Mouse (Mus musculus) cortical plate, adult 2 months (tissue): ENCODE data around the gene Nrros. TPM values are rescaled to one million over a fixed set of nuclear protein-coding genes. Genes with fewer than 3 reads are reported as not detected.

ENCODE experiments used
- H3K27ac ChIP-seq: fragments of 200-500 bp; 2 replicates; pipeline ENCODE4 v1.5.1; 2012; ENCODE audit warnings: low read length, control low read depth, inconsistent platforms; ENCODE audit not compliant: insufficient read depth
- H3K4me1 ChIP-seq: fragments of 200-500 bp; 2 replicates; pipeline ENCODE4 v1.6.1; 2011; ENCODE audit warnings: low read length; ENCODE audit not compliant: control insufficient read depth, insufficient read depth
- H3K4me3 ChIP-seq: fragments of 200-500 bp; 2 replicates; pipeline ENCODE4 v1.5.1; 2011; ENCODE audit warnings: mild to moderate bottlenecking, low read length, control low read depth; ENCODE audit not compliant: insufficient read depth
- CTCF ChIP-seq: fragments of 200-500 bp; IDR thresholded peaks from 2 replicates; pipeline ENCODE4 v1.5.1; 2011; ENCODE audit warnings: mild to moderate bottlenecking, control low read depth, low read length; ENCODE audit not compliant: insufficient read depth; ENCODE audit errors: extremely low read depth
- POLR2A ChIP-seq: fragments of 200-500 bp; IDR thresholded peaks from 2 replicates; pipeline ENCODE4 v1.6.1; 2011; ENCODE audit warnings: mild to moderate bottlenecking, low read length, control low read depth; ENCODE audit not compliant: insufficient read depth; ENCODE audit errors: extremely low read depth
- polyA plus RNA-seq: library from polyadenylated mRNA; depleted of rRNA; stranded (reverse); fragments of >200 nt; gene quantifications from 2 replicates; pipeline ENCODE4 v1.2.3, GENCODE M21; 2012; rRNA removed

The Nrros gene
- polyA plus RNA-seq, result 5.6 and 6.5 TPM in 2 replicates

GRCm38 (mm10) chr16:32165281-32165821 lies at the start of gene Nrros:
TSS of gene Nrros (minus strand) at chr16:32165594.
- Histone ChIP-seq H3K4me3 (peak within 1 kb of the TSS; percentile 45), H3K4me1 (no peaks in the 10 kb centered on the region), H3K27ac (0 out of 2 replicates have a peak within 1 kb of the TSS, but pooled peaks have one; percentile 20)
- peak; percentile 56; the same call in 1 of the 2 replicates for TF ChIP-seq POLR2A
- TF ChIP-seq CTCF, result no peak

GRCm38 (mm10) chr16:32214804-32215576 lies 49.6 kb upstream of the Nrros start:
- Histone ChIP-seq H3K27ac (peak overlapping the region; percentile 22; the same call in 1 of the 2 replicates), H3K4me1 (0 out of 2 replicates have a peak, but pooled peaks cover 2% of the 10 kb centered on the region), H3K4me3 (no peak overlapping the region)
- TF ChIP-seq CTCF (no peak), POLR2A (no peak)

- H3K4me1 ChIP-seq, result 0 out of 2 replicates have a peak, but pooled peaks cover 2% of the 10 kb centered on the region
- no peak overlapping the region for H3K4me3 ChIP-seq
- no peak overlapping the region for H3K27ac ChIP-seq
- no peak for TF ChIP-seq CTCF
- TF ChIP-seq POLR2A, result no peak
These were observed 48.8 kb upstream of the Nrros start for GRCm38 (mm10) chr16:32214156-32214555.

- Histone ChIP-seq H3K27ac (no peak overlapping the region), H3K4me3 (no peak overlapping the region), H3K4me1 (no peaks in the 10 kb centered on the region)
- TF ChIP-seq POLR2A, result no peak
- TF ChIP-seq CTCF, result 0 out of 2 replicates have a peak, but pooled peaks have one; percentile 8
These were observed 39.5 kb upstream of the Nrros start for GRCm38 (mm10) chr16:32204902-32205301.

DNA sequence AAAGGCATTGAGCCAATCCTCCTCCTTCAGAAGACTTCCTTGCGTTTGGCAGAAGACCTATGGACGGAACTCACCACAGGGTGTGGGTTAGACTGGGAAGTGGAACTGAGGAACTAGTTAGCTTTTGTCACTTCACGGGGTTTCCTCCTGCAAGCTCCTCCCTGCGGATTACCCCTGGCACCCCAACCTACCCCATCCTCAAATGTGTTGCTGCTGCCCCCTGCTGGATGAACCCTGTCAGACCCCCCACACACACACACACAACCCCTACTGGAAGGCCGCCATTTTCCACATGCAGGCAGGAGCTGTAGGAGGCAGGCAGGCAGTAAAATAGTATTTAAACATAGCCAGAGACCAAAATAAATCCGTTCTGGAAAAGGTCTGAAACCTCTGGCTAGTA lies 37.3 kb upstream of the Nrros start:
- H3K27ac ChIP-seq, result no peak overlapping the region
- TF ChIP-seq CTCF (peak; percentile 28; the same call in 1 of the 2 replicates), POLR2A (no peak)
- H3K4me1 ChIP-seq, result no peaks in the 10 kb centered on the region
- no peak overlapping the region for H3K4me3 ChIP-seq

GRCm38 (mm10) chr16:32201004-32201325 lies 35.6 kb upstream of the Nrros start:
- Histone ChIP-seq H3K4me3 (0 out of 2 replicates have a peak overlapping the region, but pooled peaks have one; percentile 35), H3K27ac (0 out of 2 replicates have a peak overlapping the region, but pooled peaks have one; percentile 47), H3K4me1 (no peaks in the 10 kb centered on the region)
- TF ChIP-seq POLR2A, result no peak
- TF ChIP-seq CTCF, result no peak

GRCm38 (mm10) chr16:32200256-32201003 lies 35.0 kb upstream of the Nrros start:
- TF ChIP-seq POLR2A (no peak), CTCF (no peak)
- Histone ChIP-seq H3K27ac (peak overlapping the region; percentile 90), H3K4me3 (peak overlapping the region; percentile 35)

DNA sequence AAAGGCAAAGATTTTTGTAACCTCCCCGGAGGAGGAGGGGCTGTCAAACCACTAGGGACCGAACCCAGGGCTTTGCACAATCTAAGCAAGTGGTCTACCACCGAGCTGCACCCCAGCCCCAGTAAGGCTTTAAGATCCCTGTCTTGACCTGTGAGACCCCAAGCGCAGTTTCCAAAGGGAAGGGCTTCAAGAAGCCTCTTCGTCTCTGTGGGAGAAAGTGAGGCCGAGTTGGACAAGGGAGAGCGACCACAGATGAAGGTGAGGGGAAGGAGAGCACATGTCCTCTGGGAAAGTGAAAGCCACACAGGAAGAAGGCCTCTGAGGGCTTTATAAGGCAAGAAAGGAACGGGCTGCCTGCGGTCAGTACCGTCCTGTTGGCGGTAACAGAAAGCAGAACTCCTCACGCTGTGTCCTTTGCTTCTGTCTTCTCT lies 24.6 kb upstream of the Nrros start:
- no peak overlapping the region for H3K27ac ChIP-seq
- no peaks in the 10 kb centered on the region; the same call in 1 of the 2 replicates for H3K4me1 ChIP-seq
- no peak overlapping the region for H3K4me3 ChIP-seq
- no peak for TF ChIP-seq POLR2A
- no peak for TF ChIP-seq CTCF

More at GRCm38 (mm10) chr16:32200256-32201003, 35.0 kb upstream of the Nrros start:
- H3K4me1 ChIP-seq, result no peaks in the 10 kb centered on the region

GRCm38 (mm10) chr16:32189109-32189508 lies 23.7 kb upstream of the Nrros start:
- Histone ChIP-seq H3K27ac (no peak overlapping the region), H3K4me3 (no peak overlapping the region)
- TF ChIP-seq POLR2A (no peak), CTCF (no peak)

DNA sequence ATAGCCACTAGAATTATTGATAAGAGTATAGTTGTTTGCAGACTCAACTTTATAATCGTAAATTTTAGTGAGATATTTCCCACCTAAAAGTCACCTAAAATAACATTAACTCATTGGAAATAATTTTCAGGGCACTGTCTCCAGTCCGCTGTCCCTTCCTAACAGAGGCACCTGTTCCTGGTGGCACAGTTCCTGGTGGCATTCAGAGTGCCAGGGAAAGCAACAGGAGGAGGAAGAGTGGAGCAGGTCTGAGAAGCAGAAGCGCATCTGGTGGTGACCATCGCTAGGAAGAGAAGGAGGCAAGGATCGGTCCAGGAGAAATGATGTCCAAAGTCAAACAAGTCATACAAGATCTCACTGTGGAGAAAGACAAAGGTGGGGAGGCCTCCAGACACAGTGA lies 20.7 kb upstream of the Nrros start:
- no peak overlapping the region for H3K27ac ChIP-seq
- no peaks in the 10 kb centered on the region; the same call in 1 of the 2 replicates for H3K4me1 ChIP-seq
- no peak overlapping the region for H3K4me3 ChIP-seq
- TF ChIP-seq POLR2A (no peak), CTCF (no peak)

More at GRCm38 (mm10) chr16:32189109-32189508, 23.7 kb upstream of the Nrros start:
- H3K4me1 ChIP-seq, result no peaks in the 10 kb centered on the region; the same call in 1 of the 2 replicates
